Mouse (Mus musculus): ENCODE data around the gene Akap6. TPM values are rescaled to one million over a fixed set of nuclear protein-coding genes. Genes with fewer than 3 reads are reported as not detected.

Akap6 gene
- total RNA-seq, 2 experiments from 2014 or later: 120 to 125 TPM

DNA sequence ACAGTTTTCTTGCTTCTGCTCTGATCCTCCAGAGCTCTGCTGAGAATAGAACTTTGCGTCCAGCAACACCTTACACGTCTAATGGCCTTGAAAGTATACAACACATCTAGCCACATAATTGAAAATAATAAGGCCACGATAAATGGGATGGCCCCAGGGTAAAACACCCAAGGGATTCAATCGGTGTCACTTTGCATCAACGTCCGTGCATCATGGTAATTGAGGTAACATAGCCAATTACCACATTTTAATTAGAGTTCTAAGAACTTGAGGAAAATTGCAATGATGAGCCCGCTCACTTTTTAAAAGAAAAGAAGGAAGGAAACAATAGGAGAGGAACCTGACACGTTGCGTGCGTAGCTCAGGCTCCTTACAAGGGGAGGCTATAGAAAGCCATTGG lies 413.1 kb downstream of the Akap6 start:
- DNase-seq: no peak
- intact Hi-C loops (cut with DNase I): no loop called here

DNA sequence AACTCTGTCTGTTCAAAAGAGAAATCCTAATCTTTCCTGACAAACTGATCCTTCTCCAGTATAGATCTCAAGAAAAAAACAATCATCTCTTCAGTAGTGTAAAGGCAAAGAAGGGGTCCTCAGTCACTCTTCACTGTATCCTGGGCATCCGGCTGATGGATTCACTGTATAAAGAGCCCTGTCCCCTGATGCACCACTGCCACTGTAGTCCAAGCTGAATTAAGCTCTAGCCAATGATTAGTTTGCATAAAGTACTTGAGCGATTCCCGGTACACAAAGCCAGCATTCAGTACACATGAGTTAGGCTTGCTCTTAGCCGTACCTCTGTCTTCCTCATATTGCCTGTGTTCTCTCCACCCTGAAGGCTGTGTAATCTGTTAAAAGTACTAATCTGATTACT lies 420.2 kb downstream of the Akap6 start:
- intact Hi-C loops (cut with DNase I): no loop called here
- DNase-seq: no peak

DNA sequence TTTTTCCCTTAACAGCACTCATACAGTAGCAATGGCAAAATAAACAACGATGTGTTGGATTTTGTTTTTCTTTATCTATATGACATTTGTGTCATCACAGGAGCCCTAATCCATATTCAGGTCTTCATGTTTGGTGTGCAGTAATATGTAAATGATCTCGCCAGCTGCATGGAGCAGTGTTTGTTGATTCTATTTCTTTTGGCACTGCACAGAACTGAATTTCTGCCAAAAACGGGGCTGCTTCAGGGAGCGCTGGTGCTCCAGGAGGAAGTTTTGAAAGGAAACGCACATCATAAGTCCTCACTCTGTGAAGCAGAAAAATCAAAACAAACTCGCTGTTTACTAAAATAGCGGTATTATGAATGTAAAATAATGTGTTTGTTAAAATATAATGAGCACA lies 424.9 kb downstream of the Akap6 start:
- DNase-seq: peak; percentile 54
- intact Hi-C loops (cut with DNase I): no loop called here

DNA sequence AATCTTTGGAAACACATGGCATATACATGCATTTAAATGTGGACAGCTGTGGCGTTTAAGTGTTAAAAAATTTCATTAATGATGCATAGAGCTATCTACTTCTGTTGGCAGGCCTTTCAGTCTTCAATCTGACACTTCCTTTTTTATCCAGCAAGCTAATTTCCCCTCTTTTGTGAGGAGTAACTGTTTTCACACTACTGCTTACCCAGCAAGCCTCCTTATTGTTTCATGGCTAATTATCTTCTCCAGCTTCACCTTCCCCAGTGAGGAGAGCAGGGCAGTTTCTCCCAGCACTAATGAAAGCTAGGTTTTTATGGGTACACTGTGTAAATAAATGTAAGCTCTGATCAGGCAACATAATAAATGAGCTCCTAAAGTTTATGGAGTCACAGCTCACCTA lies 425.5 kb downstream of the Akap6 start:
- intact Hi-C loops (cut with DNase I): no loop called here
- no peak for DNase-seq

DNA sequence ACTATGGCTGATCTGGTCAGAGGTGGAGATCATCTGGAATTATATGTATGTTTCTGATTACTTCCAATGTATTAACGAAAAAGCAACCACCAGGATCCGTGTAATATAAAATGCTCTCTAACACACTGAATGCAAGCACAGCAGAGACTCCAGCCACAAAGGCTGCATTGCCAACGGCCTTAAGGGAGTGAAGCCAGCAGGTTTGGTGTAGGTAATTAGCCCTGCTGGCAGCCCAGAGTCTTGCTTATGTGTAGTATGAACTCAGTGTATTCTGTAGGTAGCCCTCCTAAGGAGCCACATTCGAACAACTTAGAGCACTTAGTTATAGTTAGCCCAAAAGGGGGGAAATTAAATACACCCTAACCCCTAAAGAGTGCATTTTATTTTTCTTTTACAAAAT lies 426.1 kb downstream of the Akap6 start:
- no peak for DNase-seq
- intact Hi-C loops (cut with DNase I): no loop called here

DNA sequence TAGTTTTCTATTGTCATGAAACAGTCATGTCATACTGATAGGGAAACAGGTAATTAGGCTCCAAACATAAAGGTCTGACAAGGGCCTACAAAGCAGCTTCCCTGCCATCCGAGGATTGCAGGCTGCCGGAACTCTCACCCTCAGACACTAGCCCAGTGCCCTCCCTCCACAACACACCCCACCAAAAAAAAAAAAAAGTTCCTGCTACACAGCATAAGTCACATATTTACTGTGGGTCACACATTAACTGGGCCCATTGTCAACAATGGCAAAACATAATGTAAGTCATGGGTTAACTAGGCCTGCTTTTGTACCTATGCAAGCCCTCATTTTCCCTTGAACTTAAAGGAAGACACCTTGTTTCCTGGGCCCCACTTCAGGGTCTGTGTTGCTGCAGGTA lies 435.0 kb downstream of the Akap6 start:
- intact Hi-C loops (cut with DNase I): no loop called here
- DNase-seq: no peak

DNA sequence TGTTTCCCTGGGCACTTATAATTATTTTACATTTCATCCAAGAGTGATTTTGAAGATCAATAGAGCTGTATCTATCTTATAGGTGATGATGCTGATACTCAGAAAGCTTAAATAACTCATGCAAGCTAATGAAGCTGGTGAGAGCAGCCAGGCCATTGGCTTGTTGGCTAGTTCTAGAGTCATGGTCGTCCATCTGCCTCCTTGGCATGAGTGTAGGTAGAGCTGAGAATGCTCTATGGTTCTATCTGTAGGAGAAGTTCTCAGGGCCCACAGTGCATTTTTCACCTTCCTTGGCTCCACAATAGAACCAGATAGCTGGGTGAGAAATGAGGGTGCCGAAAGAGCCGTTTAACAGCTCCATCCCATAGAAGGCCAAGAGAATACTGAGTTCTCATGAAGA lies 438.1 kb downstream of the Akap6 start:
- DNase-seq: no peak
- intact Hi-C loops (cut with DNase I): no loop called here

DNA sequence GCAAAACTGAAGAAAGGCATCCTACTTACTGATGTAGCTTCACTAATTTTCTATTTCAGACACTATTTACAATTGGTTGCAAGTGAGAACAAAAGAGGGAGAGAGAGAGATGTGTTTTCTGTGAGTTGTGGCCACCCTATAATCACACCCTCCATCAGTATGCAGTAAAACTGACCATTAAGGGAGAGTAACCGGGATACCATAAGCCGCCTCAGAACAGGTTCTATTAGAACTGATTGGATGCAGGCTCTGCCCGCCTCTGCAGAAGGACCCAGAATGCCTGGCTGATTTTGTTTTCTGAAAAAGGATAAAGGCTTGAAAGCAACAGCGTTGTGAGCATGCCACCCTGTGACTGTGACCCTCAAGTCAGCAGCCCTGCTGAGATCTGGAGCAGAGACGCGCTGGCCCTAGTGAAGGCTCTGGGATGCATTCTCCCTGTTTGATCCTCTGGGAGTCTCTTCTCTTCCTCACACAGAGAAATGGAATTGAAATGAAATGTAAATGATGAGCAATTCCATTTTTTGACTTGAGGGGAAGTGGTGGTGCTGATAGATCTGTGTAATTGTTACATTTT lies 445.0 kb downstream of the Akap6 start:
- no peak for DNase-seq
- intact Hi-C loops (cut with DNase I): no loop called here

DNA sequence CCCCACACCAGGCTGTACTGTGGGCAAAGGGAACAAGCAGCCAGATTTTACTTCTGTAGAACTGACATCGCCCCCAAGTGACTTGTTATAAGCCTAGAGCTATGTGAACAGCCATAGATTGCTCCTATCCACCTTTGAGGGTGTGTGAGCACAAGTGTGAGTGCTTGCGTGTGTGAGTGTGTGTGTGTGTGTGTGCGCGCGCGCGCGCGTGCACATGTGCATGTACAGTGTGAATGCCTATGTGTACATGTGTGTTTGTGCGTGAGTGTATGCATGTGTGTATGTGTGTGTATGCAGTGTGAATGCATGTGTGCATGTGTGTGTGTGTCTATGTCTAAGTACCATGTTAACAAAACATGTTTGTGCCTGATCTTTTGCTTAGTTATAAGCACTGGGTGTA lies 445.6 kb downstream of the Akap6 start:
- no peak for DNase-seq
- intact Hi-C loops (cut with DNase I): no loop called here

DNA sequence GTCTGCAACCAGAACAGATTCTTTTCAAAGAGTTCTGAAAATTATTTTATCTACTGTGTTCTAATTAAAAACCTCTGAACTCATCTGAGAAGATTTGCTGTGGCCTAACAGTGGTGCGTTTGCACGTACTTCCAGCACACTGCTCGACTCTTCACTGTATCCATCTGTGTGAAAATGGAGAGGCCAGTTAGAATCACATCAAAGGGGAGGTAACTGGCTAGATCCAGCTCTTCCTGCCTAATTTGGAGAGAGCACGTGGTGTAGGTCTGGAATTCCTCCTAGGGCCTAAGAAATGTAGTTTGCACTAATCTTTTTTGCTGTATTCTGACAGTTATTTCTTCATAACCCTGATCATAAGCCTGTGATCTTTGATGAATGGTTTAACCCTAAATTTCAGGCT lies 446.3 kb downstream of the Akap6 start:
- intact Hi-C loops (cut with DNase I): no loop called here
- DNase-seq: no peak

DNA sequence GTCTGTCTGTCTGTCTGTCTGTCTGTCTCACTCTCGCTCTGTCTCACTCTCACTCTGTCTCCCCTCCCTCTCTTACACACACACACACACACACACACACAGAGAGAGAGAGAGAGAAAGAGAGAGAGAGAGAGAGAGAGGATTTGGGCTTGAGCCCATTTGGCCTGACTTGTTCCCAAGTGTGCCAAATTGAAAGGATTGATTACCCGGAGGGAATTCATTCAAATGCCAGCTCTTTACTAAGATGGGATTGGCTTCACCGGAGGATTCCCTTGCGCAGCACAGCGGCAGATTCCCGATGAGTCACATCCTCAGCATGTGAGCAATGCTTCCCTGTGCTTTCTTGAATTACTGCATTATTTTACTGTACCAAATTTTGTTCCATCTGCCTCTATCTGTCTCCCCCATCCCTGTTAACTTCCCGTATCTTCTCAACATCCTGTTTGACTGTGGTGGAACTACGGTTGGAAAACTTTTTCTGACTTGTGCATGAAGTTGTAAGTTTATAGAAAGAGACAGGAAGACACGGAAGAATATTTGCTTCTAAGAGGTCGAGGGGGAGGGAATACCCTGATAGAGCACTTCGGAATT lies 447.4 kb downstream of the Akap6 start:
- intact Hi-C loops (cut with DNase I): no loop called here
- peak; percentile 42 for DNase-seq

DNA sequence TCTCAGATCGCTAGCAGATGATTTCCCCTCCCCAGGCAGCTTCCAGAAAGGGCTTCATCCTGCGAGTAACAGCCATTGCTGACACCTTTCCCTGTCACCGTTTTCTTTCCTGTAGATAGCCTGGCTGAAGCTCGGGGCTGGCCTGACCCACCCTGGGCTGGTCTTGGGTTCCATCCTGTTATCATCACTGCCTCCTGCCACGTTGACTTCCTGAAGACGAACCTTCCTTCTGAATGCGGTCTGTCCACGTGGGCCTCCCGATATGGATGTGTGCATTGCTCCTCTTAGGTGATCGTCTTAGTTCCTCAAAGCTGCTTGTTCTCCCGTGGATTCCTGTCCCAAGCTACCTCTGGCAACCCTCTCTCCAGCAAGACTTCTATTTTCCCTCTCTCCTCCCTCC lies 448.5 kb downstream of the Akap6 start:
- intact Hi-C loops (cut with DNase I): no loop called here

DNA sequence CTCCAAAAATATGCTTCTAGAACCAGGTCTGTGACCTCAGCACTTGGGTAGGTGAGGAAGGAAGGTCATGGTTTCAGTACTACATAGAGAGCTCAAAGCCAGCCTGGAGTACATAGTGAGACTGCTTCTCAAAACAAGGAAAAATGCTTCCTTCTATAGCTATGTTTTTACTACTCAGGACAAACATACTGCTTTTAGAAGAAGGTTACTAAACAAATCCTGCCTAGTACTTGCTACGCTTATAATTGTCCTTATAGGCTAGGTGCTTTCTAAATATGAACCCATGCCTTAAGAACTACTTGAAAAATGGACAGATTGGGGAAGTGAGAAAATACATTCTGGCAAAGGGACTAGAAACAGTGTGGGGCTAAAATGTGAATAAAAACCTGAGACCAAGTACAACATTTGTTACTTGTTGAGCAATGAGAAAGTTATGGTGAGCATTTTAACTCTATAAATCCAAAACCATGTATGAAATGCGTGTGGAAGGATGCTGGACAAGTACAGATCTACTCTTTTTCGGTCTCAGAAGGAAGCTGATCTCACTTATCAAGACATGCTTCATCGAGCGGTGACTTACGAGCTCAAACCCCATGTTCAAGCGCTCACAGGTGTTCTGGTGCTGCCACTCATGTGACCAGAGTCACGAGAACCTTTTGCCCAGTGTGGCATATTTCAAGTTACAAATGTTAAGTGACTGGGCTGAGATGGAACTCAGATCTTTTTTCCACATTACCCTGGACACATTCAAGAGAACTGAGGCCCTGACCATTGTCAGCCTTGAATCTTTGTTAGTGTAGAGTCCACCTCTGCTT lies 469.2 kb downstream of the Akap6 start:
- DNase-seq: no peak
- intact Hi-C loops (cut with DNase I): no loop called here

More for the DNA sequence above, 448.5 kb downstream of the Akap6 start:
- DNase-seq: no peak

DNA sequence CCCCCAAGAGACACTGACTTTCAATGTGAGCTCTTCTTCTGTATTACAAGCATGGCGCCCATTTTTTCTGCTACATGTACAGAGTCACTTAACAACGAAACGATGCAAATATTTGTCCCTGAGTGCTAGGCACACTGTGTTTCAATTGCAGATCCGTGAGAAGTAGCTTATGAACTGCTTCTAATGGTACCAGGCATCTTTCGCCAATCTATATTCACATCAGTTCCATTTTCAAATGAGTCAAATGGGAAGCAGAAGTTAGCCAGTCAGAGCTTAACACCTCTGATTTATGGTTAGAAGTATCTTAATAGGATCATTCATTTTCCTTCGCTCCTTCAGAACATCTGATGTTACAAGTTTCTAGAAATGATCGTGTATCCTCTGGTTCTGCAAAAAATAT lies 492.3 kb downstream of the Akap6 start:
- intact Hi-C loops (cut with DNase I): no loop called here
- DNase-seq: no peak

DNA sequence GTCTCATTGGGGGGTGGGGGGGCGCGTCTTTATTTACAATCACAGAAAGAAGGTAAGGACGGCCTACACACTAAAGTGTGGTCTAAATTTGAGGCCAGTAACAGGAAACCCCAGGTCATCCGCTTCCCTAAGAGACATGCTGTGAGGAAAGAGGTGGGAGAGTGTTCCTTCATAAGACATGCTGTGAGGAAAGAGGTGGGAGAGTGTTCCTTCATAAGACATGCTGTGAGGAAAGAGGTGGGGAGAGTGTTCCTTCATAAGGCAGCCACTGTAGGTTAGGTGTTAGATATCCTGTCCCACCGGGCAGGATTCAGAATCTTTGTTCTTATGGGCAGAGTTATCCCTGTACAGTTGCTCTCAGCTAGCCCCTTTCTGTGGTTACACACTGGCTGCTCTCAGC lies 494.5 kb downstream of the Akap6 start:
- intact Hi-C loops (cut with DNase I): no loop called here
- no peak for DNase-seq

Other genes starting within 250 kb of the Akap6 start
- 10 to 100 TPM; 74.4 to 82.4 TPM for gene Arhgap5, start 195.4 kb upstream of the Akap6 start, total RNA-seq (2021)

All from left cerebral cortex, postnatal 4 days (tissue).